Mouse (Mus musculus): ENCODE measurements around the gene Ank2. TPM values are rescaled to one million over a fixed set of nuclear protein-coding genes. Genes with fewer than 3 reads are reported as not detected.
A peak's percentile ranks its signal among the peaks of the same experiment; 100 is the strongest.

Ank2 gene
- polyA plus RNA-seq, 1 experiment from 2014 or later: 159 TPM

DNA sequence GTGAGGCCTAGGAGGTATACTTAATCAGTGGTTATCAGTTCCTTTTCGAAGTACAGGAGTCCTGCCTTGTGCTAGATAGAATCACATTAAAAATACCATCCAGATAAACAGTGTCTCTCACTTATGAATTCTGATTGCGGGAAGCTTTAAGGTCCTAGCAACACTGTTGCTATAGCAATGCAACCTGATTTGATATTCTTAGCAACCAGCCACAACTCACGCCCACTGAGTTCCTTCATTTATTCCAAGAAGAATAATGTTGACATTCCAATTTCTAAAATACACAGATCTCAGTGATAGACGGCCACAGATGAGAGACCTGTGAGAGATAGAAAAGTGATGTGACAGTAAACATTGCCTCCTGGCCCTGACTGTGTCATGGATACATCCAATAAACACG is 233.4 kb downstream of the Ank2 start:
- Histone ChIP-seq H3K36me3 (no peaks in the 10 kb centered on the region), H3K27me3 (no peaks in the 10 kb centered on the region), H3K27ac (replicated peaks) (0 out of 2 replicates have a peak overlapping the region, but pooled peaks have one; percentile 24), H3K4me2 (replicated peaks) (no peak overlapping the region), H3K9ac (replicated peaks) (no peak overlapping the region), H3K9me3 (no peaks in the 10 kb centered on the region), H3K4me1 (peaks cover 24% of the 10 kb centered on the region), H3K4me3 (no peak overlapping the region)
- ATAC-seq (replicated peaks): peak; percentile 57
- WGBS: 56% methylated on average over 5 of the region's 5 CpGs

DNA sequence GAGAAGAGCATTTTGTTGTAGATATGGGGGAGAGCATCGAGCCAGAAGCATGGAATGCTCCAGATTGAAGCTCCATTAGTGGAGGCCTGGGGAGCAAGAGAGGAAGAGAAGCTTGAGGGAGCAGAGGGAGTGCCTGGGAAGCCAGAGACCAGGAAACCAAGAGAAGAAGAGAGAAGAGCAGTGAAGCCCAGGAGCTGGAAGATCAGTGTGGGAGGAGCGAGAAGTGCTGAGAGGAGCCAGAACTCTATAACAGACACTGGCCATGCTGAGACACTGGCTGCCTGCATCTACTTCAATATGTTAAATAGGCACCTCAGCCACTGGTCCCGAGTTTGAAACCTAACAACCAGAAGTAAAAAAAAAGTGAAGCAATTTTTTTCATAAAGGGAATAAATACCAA is 234.0 kb downstream of the Ank2 start:
- H3K4me2 ChIP-seq (replicated peaks): no peak overlapping the region
- no peak overlapping the region for H3K9ac ChIP-seq (replicated peaks)
- peaks cover 30% of the 10 kb centered on the region for H3K4me1 ChIP-seq
- 0 out of 2 replicates have a peak overlapping the region, but pooled peaks have one; percentile 27 for H3K27ac ChIP-seq (replicated peaks)
- H3K4me3 ChIP-seq: no peak overlapping the region
- no peaks in the 10 kb centered on the region for H3K27me3 ChIP-seq
- no peaks in the 10 kb centered on the region for H3K36me3 ChIP-seq
- WGBS: 85% methylated on average over 3 of the region's 3 CpGs
- H3K9me3 ChIP-seq: no peaks in the 10 kb centered on the region
- no peak for ATAC-seq (replicated peaks)

DNA sequence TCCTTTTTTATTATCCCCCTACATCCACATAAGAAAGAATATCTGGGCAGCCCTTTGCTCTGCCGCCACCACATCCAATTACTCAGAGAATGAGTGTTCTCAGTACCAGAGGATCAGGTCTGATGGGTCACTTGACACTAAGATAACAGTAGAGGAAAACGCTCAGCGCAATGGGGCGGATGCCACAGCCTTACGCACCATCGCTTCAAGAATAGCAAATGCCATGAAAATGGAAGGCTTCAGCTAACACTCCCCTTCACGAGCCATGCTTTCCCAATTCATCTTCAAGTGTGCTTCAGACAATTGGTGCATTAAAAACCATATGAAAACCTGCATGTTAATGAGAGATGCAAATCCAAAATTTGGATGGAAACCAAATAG is 238.4 kb downstream of the Ank2 start:
- 50% methylated on average over 7 of the region's 7 CpGs for WGBS
- H3K4me2 ChIP-seq (replicated peaks): no peak overlapping the region

DNA sequence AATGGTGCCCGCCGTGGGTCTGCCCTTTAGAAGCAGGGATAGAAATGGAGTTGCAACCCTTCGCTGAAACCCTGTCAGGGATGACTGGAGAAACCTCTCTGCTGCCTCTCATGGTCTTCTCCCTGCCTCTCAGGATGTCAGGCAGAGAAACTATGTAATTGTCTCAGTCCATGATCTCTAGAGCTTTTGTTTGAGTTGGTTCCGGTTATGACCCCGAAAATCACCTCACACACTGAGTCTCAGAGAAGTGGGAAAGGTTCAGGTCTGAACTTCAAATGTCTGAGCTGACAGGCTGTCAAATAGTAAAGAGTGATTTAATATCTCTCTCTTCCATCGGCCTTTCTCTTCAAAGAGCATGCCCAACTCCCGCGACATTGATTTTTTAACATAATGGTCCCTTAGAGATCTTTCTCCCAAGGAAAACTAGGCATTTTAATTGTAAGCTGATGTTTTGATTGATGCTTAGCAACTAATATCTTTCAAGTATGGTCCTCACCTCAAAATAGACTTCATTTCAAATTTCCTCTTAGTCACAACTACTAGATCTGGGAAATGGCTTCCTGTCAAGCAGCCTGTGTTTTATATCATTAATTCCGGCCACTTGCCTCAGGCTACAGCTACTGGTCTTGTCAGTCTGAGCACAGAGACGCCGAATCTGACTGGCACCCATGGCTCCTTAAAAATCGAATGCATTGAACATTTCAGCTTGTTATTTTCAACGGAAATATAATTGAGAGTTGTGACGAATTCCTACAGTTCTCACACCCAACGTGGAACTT is 239.0 kb downstream of the Ank2 start:
- Histone ChIP-seq H3K4me3 (no peak overlapping the region), H3K9me3 (no peaks in the 10 kb centered on the region), H3K27me3 (no peaks in the 10 kb centered on the region), H3K4me1 (peaks cover 28% of the 10 kb centered on the region), H3K4me2 (replicated peaks) (no peak overlapping the region), H3K9ac (replicated peaks) (no peak overlapping the region), H3K27ac (replicated peaks) (peak overlapping the region; percentile 11; the same call in 1 of the 2 replicates), H3K36me3 (no peaks in the 10 kb centered on the region)
- ATAC-seq (replicated peaks): no peak
- 64% methylated on average over 15 of the region's 15 CpGs for WGBS

More for the DNA sequence above, 238.4 kb downstream of the Ank2 start:
- no peak for ATAC-seq (replicated peaks)
- Histone ChIP-seq H3K9ac (replicated peaks) (no peak overlapping the region), H3K4me1 (peaks cover 33% of the 10 kb centered on the region), H3K27ac (replicated peaks) (no peak overlapping the region), H3K4me3 (no peak overlapping the region), H3K9me3 (no peaks in the 10 kb centered on the region), H3K27me3 (no peaks in the 10 kb centered on the region), H3K36me3 (no peaks in the 10 kb centered on the region)

DNA sequence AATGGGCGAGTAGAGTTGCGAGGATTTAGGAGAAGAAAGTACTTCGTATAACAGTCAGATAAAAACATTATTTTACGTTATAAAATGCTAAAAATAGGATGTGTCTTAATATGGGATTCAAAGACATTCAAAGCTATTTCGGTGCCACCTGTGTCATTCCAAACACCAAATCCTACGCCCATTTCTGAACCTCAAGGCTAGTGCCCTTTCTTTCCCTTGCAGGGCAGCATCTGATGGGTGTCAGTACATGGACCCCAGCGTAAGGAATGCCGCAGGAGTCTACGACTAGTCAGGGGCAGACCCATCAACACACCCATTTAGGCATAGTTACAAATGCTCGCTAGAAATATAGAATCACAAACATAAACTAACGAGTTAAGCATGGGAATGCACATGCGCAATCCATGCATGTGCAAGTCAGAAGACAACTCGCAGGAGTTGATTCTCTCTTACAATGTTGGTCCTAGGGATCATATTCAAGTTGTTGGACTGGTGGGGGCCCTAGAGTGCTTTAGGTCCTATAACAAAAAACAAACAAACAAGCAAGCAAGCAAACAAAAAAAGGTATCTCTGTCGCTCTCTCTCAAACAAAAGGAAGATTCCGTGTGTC is 240.6 kb downstream of the Ank2 start:
- H3K36me3 ChIP-seq: no peaks in the 10 kb centered on the region
- H3K9me3 ChIP-seq: no peaks in the 10 kb centered on the region
- WGBS: 26% methylated on average over 15 of the region's 15 CpGs
- no peak overlapping the region for H3K9ac ChIP-seq (replicated peaks)
- no peak overlapping the region; the same call in 1 of the 2 replicates for H3K27ac ChIP-seq (replicated peaks)
- ATAC-seq (replicated peaks): no peak; the same call in 1 of the 2 replicates
- peaks cover 25% of the 10 kb centered on the region for H3K4me1 ChIP-seq
- H3K27me3 ChIP-seq: no peaks in the 10 kb centered on the region
- no peak overlapping the region for H3K4me3 ChIP-seq
- H3K4me2 ChIP-seq (replicated peaks): peak overlapping the region; percentile 69

DNA sequence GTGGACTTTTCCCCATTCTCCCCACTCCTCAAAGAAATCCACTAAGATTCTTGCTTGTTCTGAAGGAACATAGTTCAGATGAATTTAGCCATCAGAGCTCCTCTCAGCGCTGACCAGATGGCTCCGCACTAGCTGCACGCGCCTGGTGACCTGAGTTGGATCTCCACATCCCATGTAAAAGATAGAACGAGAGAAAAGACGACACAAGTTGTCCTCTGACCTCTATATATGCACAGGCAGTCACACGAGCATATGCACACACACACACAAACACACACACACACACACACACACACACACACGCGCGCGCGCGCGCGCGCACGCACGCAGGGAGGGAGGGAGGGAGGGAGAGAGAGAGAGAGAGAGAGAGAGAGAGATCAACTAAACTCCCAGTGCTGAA is 241.2 kb downstream of the Ank2 start:
- peak overlapping the region; percentile 42 for H3K4me3 ChIP-seq
- no peaks in the 10 kb centered on the region for H3K36me3 ChIP-seq
- H3K4me2 ChIP-seq (replicated peaks): peak overlapping the region; percentile 69
- WGBS: 0% methylated on average over 7 of the region's 18 CpGs
- H3K9ac ChIP-seq (replicated peaks): peak overlapping the region; percentile 43
- no peaks in the 10 kb centered on the region for H3K27me3 ChIP-seq
- peaks cover 25% of the 10 kb centered on the region for H3K4me1 ChIP-seq
- peak; percentile 36; the same call in 1 of the 2 replicates for ATAC-seq (replicated peaks)
- H3K27ac ChIP-seq (replicated peaks): peak overlapping the region; percentile 77
- H3K9me3 ChIP-seq: no peaks in the 10 kb centered on the region

DNA sequence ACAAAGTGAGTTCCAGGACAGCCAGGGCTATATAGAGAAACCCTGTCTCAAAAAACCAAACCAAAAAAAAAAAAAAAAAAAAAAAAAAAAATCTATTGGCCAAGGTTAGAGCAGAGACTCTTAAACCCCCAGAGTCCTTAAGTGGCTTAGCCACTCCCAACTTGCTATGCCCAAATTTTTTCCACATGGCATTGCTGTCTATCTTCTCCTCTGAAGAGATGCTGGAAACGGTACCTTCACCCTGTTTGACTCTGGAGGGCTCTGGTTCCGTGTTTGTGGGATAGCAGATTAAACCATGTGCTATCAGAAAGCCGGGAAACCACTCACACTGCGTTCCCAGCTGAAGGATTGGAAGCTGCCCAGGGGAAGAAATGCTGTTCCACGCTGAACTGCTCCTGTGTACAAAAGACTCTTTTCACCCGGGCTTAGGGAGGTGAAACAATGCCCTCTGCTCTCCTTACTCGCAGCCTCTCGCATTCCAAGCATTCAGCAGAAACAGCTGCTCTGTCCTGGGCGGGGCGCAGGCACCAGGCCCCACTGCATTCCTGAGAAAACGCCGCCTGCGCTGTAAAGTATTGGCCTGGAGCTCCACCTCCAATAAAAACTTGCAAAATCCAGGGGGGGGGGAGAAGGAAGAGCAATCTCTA is 241.7 kb downstream of the Ank2 start:
- Histone ChIP-seq H3K27ac (replicated peaks) (peak overlapping the region; percentile 77), H3K9ac (replicated peaks) (peak overlapping the region; percentile 43), H3K4me2 (replicated peaks) (peak overlapping the region; percentile 69), H3K9me3 (no peaks in the 10 kb centered on the region), H3K36me3 (no peaks in the 10 kb centered on the region), H3K27me3 (no peaks in the 10 kb centered on the region), H3K4me1 (peaks cover 25% of the 10 kb centered on the region), H3K4me3 (peak overlapping the region; percentile 42)
- peak; percentile 86 for ATAC-seq (replicated peaks)
- WGBS: 1% methylated on average over 13 of the region's 13 CpGs

DNA sequence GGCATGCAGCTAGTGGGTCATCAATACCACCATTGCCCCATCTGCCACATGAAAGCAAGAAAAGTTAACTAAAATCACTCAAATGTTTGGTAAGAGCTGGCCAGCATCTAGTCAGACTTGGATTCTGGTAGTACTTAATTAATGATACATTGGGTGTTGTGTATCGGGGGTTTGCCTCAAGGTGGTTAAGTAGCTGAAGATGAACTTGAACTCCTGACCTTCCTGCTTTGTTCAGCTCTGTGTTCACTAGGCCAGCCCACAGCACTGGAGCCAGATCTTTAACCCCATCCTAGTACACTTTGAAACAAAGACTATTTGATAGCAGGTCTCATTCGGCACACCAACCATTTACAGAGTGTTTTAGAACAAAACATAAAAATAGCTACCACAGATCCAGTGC is 242.5 kb downstream of the Ank2 start:
- no peak overlapping the region for H3K9ac ChIP-seq (replicated peaks)
- H3K9me3 ChIP-seq: no peaks in the 10 kb centered on the region
- no peak for ATAC-seq (replicated peaks)
- H3K4me3 ChIP-seq: no peak overlapping the region
- no peaks in the 10 kb centered on the region for H3K27me3 ChIP-seq
- H3K27ac ChIP-seq (replicated peaks): no peak overlapping the region
- H3K4me1 ChIP-seq: peaks cover 25% of the 10 kb centered on the region
- H3K36me3 ChIP-seq: no peaks in the 10 kb centered on the region
- 65% methylated on average over 2 of the region's 2 CpGs for WGBS
- no peak overlapping the region for H3K4me2 ChIP-seq (replicated peaks)

DNA sequence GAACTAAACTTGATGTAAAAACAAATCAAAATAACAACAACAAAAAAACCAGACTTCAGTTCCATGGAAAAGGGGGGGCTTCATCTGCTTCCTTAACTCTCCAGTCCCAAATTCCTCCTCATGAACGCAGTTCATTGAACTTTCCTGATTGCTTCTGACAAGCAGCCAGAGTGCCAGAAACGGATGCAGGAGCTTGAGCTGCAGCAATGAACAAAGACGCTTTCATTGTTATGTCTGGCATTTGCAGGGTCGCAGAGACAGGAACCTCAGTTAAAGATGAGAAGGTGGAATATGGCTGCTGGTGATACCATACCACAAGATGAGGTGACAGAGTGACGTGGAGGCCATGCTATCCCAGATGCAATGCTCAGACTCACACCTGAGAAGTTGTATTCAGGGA is 248.2 kb downstream of the Ank2 start:
- 56% methylated on average over 5 of the region's 5 CpGs for WGBS
- Histone ChIP-seq H3K36me3 (no peaks in the 10 kb centered on the region), H3K27me3 (no peaks in the 10 kb centered on the region), H3K4me1 (0 out of 2 replicates have a peak, but pooled peaks cover 3% of the 10 kb centered on the region), H3K4me3 (no peak overlapping the region), H3K9me3 (no peaks in the 10 kb centered on the region), H3K9ac (replicated peaks) (no peak overlapping the region), H3K4me2 (replicated peaks) (no peak overlapping the region), H3K27ac (replicated peaks) (no peak overlapping the region)
- ATAC-seq (replicated peaks): no peak

DNA sequence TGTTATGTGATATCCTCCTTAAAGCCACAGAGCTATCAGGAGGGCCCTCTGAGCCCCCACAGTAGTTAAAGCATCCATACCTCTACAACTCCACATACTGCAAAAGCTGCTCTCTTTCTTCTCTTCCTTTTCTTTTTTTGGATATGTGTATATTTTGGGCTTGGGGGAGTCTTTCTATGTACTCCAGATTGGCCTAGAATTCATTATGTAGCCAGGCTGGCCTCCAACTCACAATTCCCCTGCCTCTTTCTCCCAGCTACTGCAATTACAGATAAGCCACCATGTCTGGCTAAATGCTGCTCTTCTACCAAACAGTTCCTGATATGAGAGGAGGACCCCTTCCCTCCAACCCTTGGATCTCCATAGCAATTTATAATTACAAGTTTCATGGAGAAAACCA is 250.5 kb downstream of the Ank2 start:
- H3K4me2 ChIP-seq (replicated peaks): no peak overlapping the region
- H3K9ac ChIP-seq (replicated peaks): no peak overlapping the region
- H3K9me3 ChIP-seq: no peaks in the 10 kb centered on the region
- H3K27ac ChIP-seq (replicated peaks): no peak overlapping the region
- H3K36me3 ChIP-seq: no peaks in the 10 kb centered on the region
- no peaks in the 10 kb centered on the region for H3K27me3 ChIP-seq
- H3K4me1 ChIP-seq: 0 out of 2 replicates have a peak, but pooled peaks cover 3% of the 10 kb centered on the region
- ATAC-seq (replicated peaks): no peak
- no peak overlapping the region for H3K4me3 ChIP-seq

DNA sequence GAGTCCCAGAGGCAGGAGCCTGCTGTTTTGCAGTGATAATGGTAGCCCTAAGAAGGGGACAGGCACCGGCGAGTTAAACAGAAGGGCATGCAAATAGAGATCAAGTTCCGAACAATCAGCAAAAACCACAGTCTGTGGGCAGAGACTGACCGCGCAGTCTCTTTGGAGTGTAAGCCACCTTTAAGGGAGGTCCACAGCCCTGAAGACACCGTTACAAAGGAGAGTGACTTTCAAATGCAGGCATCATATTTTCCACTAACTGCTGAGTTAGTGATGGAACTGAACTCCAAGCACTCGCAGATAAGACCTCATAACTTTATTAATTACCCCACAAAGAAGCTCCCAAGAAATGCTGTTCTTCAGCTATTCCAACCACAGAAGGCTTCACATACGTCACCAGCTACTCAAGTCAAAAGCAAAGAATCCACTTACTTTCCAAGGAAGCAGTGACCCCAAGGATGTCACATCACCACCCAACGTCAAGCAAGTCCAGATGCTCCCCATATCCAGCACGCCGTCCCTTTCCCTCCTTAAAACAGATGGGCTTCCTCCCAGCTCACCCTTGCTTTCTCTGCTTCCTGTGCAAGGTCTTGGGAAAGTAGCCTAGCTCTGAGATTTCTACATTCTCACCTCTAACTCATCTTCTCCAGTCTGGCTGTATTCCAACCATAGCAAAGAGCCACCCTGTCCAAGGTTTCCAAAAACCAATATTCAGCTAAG is 252.0 kb downstream of the Ank2 start:
- no peaks in the 10 kb centered on the region for H3K9me3 ChIP-seq
- 90% methylated on average over 11 of the region's 11 CpGs for WGBS
- H3K27me3 ChIP-seq: no peaks in the 10 kb centered on the region
- no peak overlapping the region for H3K4me3 ChIP-seq
- no peak for ATAC-seq (replicated peaks)
- no peak overlapping the region for H3K27ac ChIP-seq (replicated peaks)
- H3K36me3 ChIP-seq: no peaks in the 10 kb centered on the region
- H3K4me2 ChIP-seq (replicated peaks): no peak overlapping the region
- 0 out of 2 replicates have a peak, but pooled peaks cover 3% of the 10 kb centered on the region for H3K4me1 ChIP-seq
- H3K9ac ChIP-seq (replicated peaks): no peak overlapping the region

All from forebrain, embryonic 15.5 days (tissue).